Mouse (Mus musculus) adrenal gland, adult 2 months (tissue): Measurements from ENCODE around the gene Mast1. TPM values are rescaled to one million over a fixed set of nuclear protein-coding genes. Genes with fewer than 3 reads are reported as not detected.

Experiments used
- DNase-seq: peaks from one replicate; pipeline ENCODE4 v3.0.0; 2021
- microRNA-seq, 2 experiments: library from miRNA; unstranded; fragments of <30 nt; microRNA quantifications; one replicate each; pipeline ENCODE4 v1.2.0; 2021
- polyA plus RNA-seq: library from polyadenylated mRNA; depleted of rRNA; stranded (reverse); fragments of >200 nt; gene quantifications from 2 replicates; pipeline ENCODE4 v1.2.3, GENCODE M21; 2012; rRNA removed
- total RNA-seq, 2 experiments: library from RNA; stranded (reverse); gene quantifications; 2 replicates each; pipeline ENCODE4 v1.2.3; 2021

The Mast1 gene
- total and polyA plus RNA-seq, 3 experiments = 1.5 to 3.7 (median 2.8) TPM

- peak; percentile 88 for DNase-seq
Observed at GRCm38 (mm10) chr8:84871376-84872308, 65.5 kb downstream of the Mast1 start, which contains the start of gene Syce2. Gene Syce2, plus strand, starts transcription at chr8:84872111.

Small RNAs within 50 kb of the gene (microRNA-seq; reads per million reads assigned to microRNA genes)
- gene Gm24197 (0 reads per million in 2 experiments), gene Mir7069 (4.8 to 6.6 reads per million in 2 experiments)

Other genes starting within 250 kb of the Mast1 start
Only the 30 nearest of the 31 such genes appear.
- gene Lyl1, start 235.9 kb downstream of the Mast1 start, total RNA-seq = 1 to 10 TPM; 2.7 to 4.4 TPM
- 8.2 and 10.9 TPM in 2 replicates for gene Lyl1, start 235.9 kb downstream of the Mast1 start, polyA plus RNA-seq
- gene G430095P16Rik, start 214.4 kb downstream of the Mast1 start, total RNA-seq = under 1 TPM in 1 of 2 experiments, not detected in 1; 0.59 TPM
- gene G430095P16Rik, start 214.4 kb downstream of the Mast1 start, polyA plus RNA-seq = 0.26 and 0.76 TPM in 2 replicates
- 100 to 1,000 TPM in 1 of 2 experiments, 10 to 100 TPM in 1; 91.3 to 113 TPM for gene Nfix, start 137.0 kb downstream of the Mast1 start, total RNA-seq
- gene Nfix, start 137.0 kb downstream of the Mast1 start, polyA plus RNA-seq = 47.0 and 59.9 TPM in 2 replicates
- 10 to 100 TPM; 11.5 to 12.2 TPM for gene Dand5, start 114.5 kb downstream of the Mast1 start, total RNA-seq
- 5.1 and 7.0 TPM in 2 replicates for gene Dand5, start 114.5 kb downstream of the Mast1 start, polyA plus RNA-seq
- 10 to 100 TPM; 72.6 to 74.9 TPM for gene Gadd45gip1, start 105.8 kb downstream of the Mast1 start, total RNA-seq
- 141 and 196 TPM in 2 replicates for gene Gadd45gip1, start 105.8 kb downstream of the Mast1 start, polyA plus RNA-seq
- 100 to 1,000 TPM; 122 to 141 TPM for gene Rad23a, start 96.7 kb downstream of the Mast1 start, total RNA-seq
- 128 and 131 TPM in 2 replicates for gene Rad23a, start 96.7 kb downstream of the Mast1 start, polyA plus RNA-seq
- 100 to 1,000 TPM; 684 to 730 TPM for gene Calr, start 90.4 kb downstream of the Mast1 start, total RNA-seq
- 88.2 and 91.2 TPM in 2 replicates for gene Calr, start 90.4 kb downstream of the Mast1 start, polyA plus RNA-seq
- 10 to 100 TPM; 61.6 to 69.3 TPM for gene Farsa, start 80.4 kb downstream of the Mast1 start, total RNA-seq
- 45.3 and 51.4 TPM in 2 replicates for gene Farsa, start 80.4 kb downstream of the Mast1 start, polyA plus RNA-seq
- gene Syce2, start 65.2 kb downstream of the Mast1 start, total RNA-seq = 1 to 10 TPM; 8.0 to 8.7 TPM
- gene Syce2, start 65.2 kb downstream of the Mast1 start, polyA plus RNA-seq = 0.80 and 2.1 TPM in 2 replicates
- 10 to 100 TPM; 50.1 to 59.0 TPM for gene Gcdh, start 43.4 kb downstream of the Mast1 start, total RNA-seq
- gene Gcdh, start 43.4 kb downstream of the Mast1 start, polyA plus RNA-seq = 652 and 657 TPM in 2 replicates
- gene Klf1, start 35.4 kb downstream of the Mast1 start, total RNA-seq = under 1 TPM; 0.17 to 0.23 TPM
- gene Klf1, start 35.4 kb downstream of the Mast1 start, polyA plus RNA-seq = 0.41 and 0.61 TPM in 2 replicates
- gene Dnase2a, start 28.8 kb downstream of the Mast1 start, total RNA-seq = 10 to 100 TPM; 10.9 to 17.5 TPM
- gene Dnase2a, start 28.8 kb downstream of the Mast1 start, polyA plus RNA-seq = 12.1 and 13.3 TPM in 2 replicates
- not detected for gene Rtbdn, start 9.6 kb upstream of the Mast1 start, total RNA-seq
- gene Rtbdn, start 9.6 kb upstream of the Mast1 start, polyA plus RNA-seq = 0.25 and 0.34 TPM in 2 replicates
- gene Gm49661, start 32.1 kb upstream of the Mast1 start, total RNA-seq = 1 to 10 TPM; 2.1 to 2.4 TPM
- gene Gm49661, start 32.1 kb upstream of the Mast1 start, polyA plus RNA-seq = 2.1 TPM in 1 of 2 replicates, not detected in the other
- gene Prdx2, start 32.2 kb upstream of the Mast1 start, total RNA-seq = 100 to 1,000 TPM; 671 to 700 TPM
- 181 and 240 TPM in 2 replicates for gene Prdx2, start 32.2 kb upstream of the Mast1 start, polyA plus RNA-seq
- 100 to 1,000 TPM in 1 of 2 experiments, 10 to 100 TPM in 1; 87.7 to 112 TPM for gene Rnaseh2a, start 32.4 kb upstream of the Mast1 start, total RNA-seq
- gene Rnaseh2a, start 32.4 kb upstream of the Mast1 start, polyA plus RNA-seq = 61.7 and 76.6 TPM in 2 replicates
- 10 to 100 TPM; 37.0 to 90.7 TPM for gene Junb, start 41.4 kb upstream of the Mast1 start, total RNA-seq
- 78.9 and 91.4 TPM in 2 replicates for gene Junb, start 41.4 kb upstream of the Mast1 start, polyA plus RNA-seq
- 1 to 10 TPM; 6.1 to 6.2 TPM for gene Hook2, start 53.2 kb upstream of the Mast1 start, total RNA-seq
- gene Hook2, start 53.2 kb upstream of the Mast1 start, polyA plus RNA-seq = 6.5 and 6.7 TPM in 2 replicates
- not detected for gene Best2, start 77.2 kb upstream of the Mast1 start, total RNA-seq
- 0.18 TPM in 1 of 2 replicates, not detected in the other for gene Best2, start 77.2 kb upstream of the Mast1 start, polyA plus RNA-seq
- gene Asna1, start 87.9 kb upstream of the Mast1 start, total RNA-seq = 100 to 1,000 TPM; 106 TPM
- 89.4 and 104 TPM in 2 replicates for gene Asna1, start 87.9 kb upstream of the Mast1 start, polyA plus RNA-seq
- 100 to 1,000 TPM; 160 to 184 TPM for gene Trir, start 89.5 kb upstream of the Mast1 start, total RNA-seq
- gene Trir, start 89.5 kb upstream of the Mast1 start, polyA plus RNA-seq = 64.2 and 67.6 TPM in 2 replicates
- gene Tnpo2, start 99.6 kb upstream of the Mast1 start, total RNA-seq = 100 to 1,000 TPM in 1 of 2 experiments, 10 to 100 TPM in 1; 68.3 to 101 TPM
- 44.7 and 54.1 TPM in 2 replicates for gene Tnpo2, start 99.6 kb upstream of the Mast1 start, polyA plus RNA-seq
- gene Fbxw9, start 122.7 kb upstream of the Mast1 start, total RNA-seq = 10 to 100 TPM; 12.3 to 13.5 TPM
- gene Fbxw9, start 122.7 kb upstream of the Mast1 start, polyA plus RNA-seq = 55.8 and 56.2 TPM in 2 replicates
- gene Gm5741, start 130.6 kb upstream of the Mast1 start, total RNA-seq = not detected
- not detected in 2 replicates for gene Gm5741, start 130.6 kb upstream of the Mast1 start, polyA plus RNA-seq
- gene Dhps, start 134.4 kb upstream of the Mast1 start, total RNA-seq = 10 to 100 TPM; 26.0 to 28.3 TPM
- 68.6 and 69.6 TPM in 2 replicates for gene Dhps, start 134.4 kb upstream of the Mast1 start, polyA plus RNA-seq
- gene Wdr83os, start 143.4 kb upstream of the Mast1 start, total RNA-seq = 10 to 100 TPM; 77.5 to 90.1 TPM
- 104 and 142 TPM in 2 replicates for gene Wdr83os, start 143.4 kb upstream of the Mast1 start, polyA plus RNA-seq
- 10 to 100 TPM; 17.4 to 24.9 TPM for gene Wdr83, start 143.9 kb upstream of the Mast1 start, total RNA-seq
- gene Wdr83, start 143.9 kb upstream of the Mast1 start, polyA plus RNA-seq = 15.3 and 17.4 TPM in 2 replicates
- 10 to 100 TPM; 34.0 to 52.7 TPM for gene Man2b1, start 145.9 kb upstream of the Mast1 start, total RNA-seq
- 36.1 and 46.0 TPM in 2 replicates for gene Man2b1, start 145.9 kb upstream of the Mast1 start, polyA plus RNA-seq
- gene Zfp791, start 185.7 kb upstream of the Mast1 start, total RNA-seq = 1 to 10 TPM; 1.6 to 2.0 TPM
- gene Zfp791, start 185.7 kb upstream of the Mast1 start, polyA plus RNA-seq = 0.08 and 0.25 TPM in 2 replicates
- not detected for gene Cks1brt, start 214.6 kb upstream of the Mast1 start, total RNA-seq
- not detected in 2 replicates for gene Cks1brt, start 214.6 kb upstream of the Mast1 start, polyA plus RNA-seq